Mouse (Mus musculus): ENCODE measurements around the gene Pdzrn4. TPM values are rescaled to one million over a fixed set of nuclear protein-coding genes. Genes with fewer than 3 reads are reported as not detected.

Gene Pdzrn4
- total and polyA plus RNA-seq, 3 experiments: not detected

DNA sequence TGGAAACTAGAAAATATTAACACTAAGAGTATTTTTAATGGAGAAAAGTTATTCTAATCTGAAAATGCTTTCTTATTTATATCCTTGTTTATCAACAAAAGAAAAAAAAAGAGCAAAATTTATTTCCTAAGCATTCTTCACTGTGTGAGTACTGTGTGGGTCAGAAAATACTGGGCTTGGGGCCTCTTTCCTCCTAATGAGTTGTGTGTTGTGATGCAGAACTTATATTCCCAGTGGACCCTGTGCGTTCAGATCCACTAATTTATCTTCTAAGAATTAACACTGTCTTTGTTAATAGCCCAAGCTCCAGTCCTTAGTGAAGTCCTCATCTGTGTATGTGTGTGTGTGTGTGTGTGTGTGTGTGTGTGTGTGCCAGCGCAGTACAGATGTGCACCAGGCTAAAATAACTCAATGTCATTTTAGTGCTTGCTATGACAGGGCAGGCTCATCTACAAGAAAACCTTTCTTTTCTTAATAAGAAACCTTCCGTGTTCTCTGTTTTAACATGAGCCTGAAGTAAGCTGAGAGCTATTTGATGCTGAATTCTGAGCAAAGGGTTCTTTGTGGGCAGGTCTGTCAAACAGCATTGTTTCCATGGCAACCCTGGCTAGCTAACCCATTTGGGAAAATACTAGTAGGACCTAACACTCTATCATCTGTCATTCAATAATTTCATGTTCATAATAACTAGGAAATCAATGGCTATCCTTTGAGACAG, 174.0 kb downstream of the Pdzrn4 start:
- no peak overlapping the region for H3K27ac ChIP-seq (ENCODE audit: control insufficient read depth, low read depth, low read length)
- no peak overlapping the region for H3K9ac ChIP-seq (ENCODE audit: control insufficient read depth, low read depth, low read length, poor library complexity, severe bottlenecking)
- DNase-seq (ENCODE audit: low read depth, low spot score): no peak
- H3K4me3 ChIP-seq (ENCODE audit: control insufficient read depth in 1 of 2, insufficient read depth in 1 of 2, low read depth in 2 of 2, low read length in 2 of 2): no peak overlapping the region
- no peaks in the 10 kb centered on the region for H3K36me3 ChIP-seq (ENCODE audit: control insufficient read depth in 1 of 2, insufficient read depth in 2 of 2, low read length in 2 of 2)
- no peaks in the 10 kb centered on the region for H3K9me3 ChIP-seq (replicated peaks; ENCODE audit: insufficient read depth, low read length)
- H3K27me3 ChIP-seq (ENCODE audit: control insufficient read depth in 1 of 2, insufficient read depth in 2 of 2, low read length in 2 of 2): no peaks in the 10 kb centered on the region
- TF ChIP-seq MAFK (IDR thresholded peaks at IDR 0.05; ENCODE audit: borderline replicate concordance, low read depth, low read length) (no peak), NELFE (IDR thresholded peaks at IDR 0.05; ENCODE audit: low read depth, low read length) (no peak), MAX (IDR thresholded peaks at IDR 0.05; ENCODE audit: low read length) (no peak), GATA1 (IDR thresholded peaks at IDR 0.05; ENCODE audit: low read depth, low read length) (no peak), ZKSCAN1 (IDR thresholded peaks at IDR 0.05; ENCODE audit: low read depth, low read length) (no peak), SMC3 (IDR thresholded peaks at IDR 0.05; ENCODE audit: low read depth, low read length) (no peak), USF1 (IDR thresholded peaks at IDR 0.05; ENCODE audit: low read depth, low read length) (no peak), CHD2 (IDR thresholded peaks at IDR 0.05; ENCODE audit: low read length) (no peak), KAT2A (conservative IDR thresholded peaks at IDR 0.05; ENCODE audit: low read depth, low read length) (no peak), GABPA (IDR thresholded peaks at IDR 0.05; ENCODE audit: low read depth, low read length) (no peak), MXI1 (IDR thresholded peaks at IDR 0.05; ENCODE audit: low read depth, low read length) (no peak)
- no peaks in the 10 kb centered on the region for H3K4me1 ChIP-seq (ENCODE audit: control insufficient read depth in 1 of 2, insufficient read depth in 2 of 2, low read length in 2 of 2)
- H3K79me2 ChIP-seq (ENCODE audit: control insufficient read depth, insufficient read depth, low read length, poor library complexity): no peaks in the 10 kb centered on the region

DNA sequence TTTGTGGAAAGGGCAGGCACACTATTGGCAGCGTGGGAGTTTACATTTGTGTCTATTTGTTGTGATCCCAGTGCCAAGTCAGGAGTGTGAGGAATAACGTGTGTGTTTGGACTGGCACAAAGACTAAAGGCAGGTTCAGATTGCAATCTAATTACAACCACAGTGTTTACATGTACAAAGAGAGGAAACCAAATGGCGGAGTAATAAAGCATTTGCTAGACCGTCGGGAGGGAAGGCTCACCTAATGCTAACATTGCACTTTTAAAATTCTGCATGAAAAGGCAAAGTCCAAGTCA, 174.5 kb downstream of the Pdzrn4 start:
- DNase-seq (ENCODE audit: low read depth, low spot score): no peak
- Histone ChIP-seq H3K9ac (ENCODE audit: control insufficient read depth, low read depth, low read length, poor library complexity, severe bottlenecking) (no peak overlapping the region), H3K27me3 (ENCODE audit: control insufficient read depth in 1 of 2, insufficient read depth in 2 of 2, low read length in 2 of 2) (no peaks in the 10 kb centered on the region), H3K9me3 (replicated peaks; ENCODE audit: insufficient read depth, low read length) (no peaks in the 10 kb centered on the region), H3K79me2 (ENCODE audit: control insufficient read depth, insufficient read depth, low read length, poor library complexity) (no peaks in the 10 kb centered on the region), H3K27ac (ENCODE audit: control insufficient read depth, low read depth, low read length) (no peak overlapping the region), H3K36me3 (ENCODE audit: control insufficient read depth in 1 of 2, insufficient read depth in 2 of 2, low read length in 2 of 2) (no peaks in the 10 kb centered on the region), H3K4me3 (ENCODE audit: control insufficient read depth in 1 of 2, insufficient read depth in 1 of 2, low read depth in 2 of 2, low read length in 2 of 2) (no peak overlapping the region), H3K4me1 (ENCODE audit: control insufficient read depth in 1 of 2, insufficient read depth in 2 of 2, low read length in 2 of 2) (no peaks in the 10 kb centered on the region)
- no peak for TF ChIP-seq JUND (IDR thresholded peaks at IDR 0.05; ENCODE audit: low read depth, low read length)
- no peak for TF ChIP-seq ELF1 (IDR thresholded peaks at IDR 0.05; ENCODE audit: low read depth, low read length)
- no peak for TF ChIP-seq MAZ (IDR thresholded peaks at IDR 0.05; ENCODE audit: low read depth, low read length)
- TF ChIP-seq CHD2 (IDR thresholded peaks at IDR 0.05; ENCODE audit: low read length): no peak

DNA sequence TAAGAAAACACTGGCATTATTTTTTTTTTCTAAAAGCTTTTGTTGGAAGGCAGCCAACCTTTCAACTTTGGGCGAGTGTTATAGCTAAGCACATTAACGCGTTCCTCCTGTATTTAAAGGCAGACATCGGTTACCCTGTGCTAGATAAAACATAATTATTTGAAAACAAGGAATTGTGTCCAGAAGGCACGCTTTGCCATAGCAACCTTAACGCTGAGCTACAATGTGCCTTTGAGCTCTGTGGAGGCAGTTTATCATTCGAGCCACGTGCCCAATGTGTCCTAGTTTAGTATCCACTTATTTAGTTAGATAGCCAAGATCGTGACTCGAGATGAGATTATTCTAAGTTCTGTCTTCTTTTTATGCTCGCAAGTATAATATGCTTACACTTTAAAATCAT, 180.8 kb downstream of the Pdzrn4 start:
- Histone ChIP-seq H3K4me3 (ENCODE audit: control insufficient read depth in 1 of 2, insufficient read depth in 1 of 2, low read depth in 2 of 2, low read length in 2 of 2) (no peak overlapping the region), H3K79me2 (ENCODE audit: control insufficient read depth, insufficient read depth, low read length, poor library complexity) (no peaks in the 10 kb centered on the region), H3K9ac (ENCODE audit: control insufficient read depth, low read depth, low read length, poor library complexity, severe bottlenecking) (no peak overlapping the region), H3K36me3 (ENCODE audit: control insufficient read depth in 1 of 2, insufficient read depth in 2 of 2, low read length in 2 of 2) (no peaks in the 10 kb centered on the region), H3K9me3 (replicated peaks; ENCODE audit: insufficient read depth, low read length) (no peaks in the 10 kb centered on the region), H3K27ac (ENCODE audit: control insufficient read depth, low read depth, low read length) (no peak overlapping the region), H3K4me1 (ENCODE audit: control insufficient read depth in 1 of 2, insufficient read depth in 2 of 2, low read length in 2 of 2) (no peaks in the 10 kb centered on the region), H3K27me3 (ENCODE audit: control insufficient read depth in 1 of 2, insufficient read depth in 2 of 2, low read length in 2 of 2) (no peaks in the 10 kb centered on the region)
- TF ChIP-seq NRF1 (IDR thresholded peaks at IDR 0.05; ENCODE audit: insufficient read depth, low read depth, low read length, poor library complexity, severe bottlenecking) (no peak), ZMIZ1 (IDR thresholded peaks at IDR 0.05; ENCODE audit: low read depth, low read length) (no peak), POLR2AphosphoS5 (IDR thresholded peaks at IDR 0.05; ENCODE audit: borderline replicate concordance, low read depth, low read length) (no peak), ZNF384 (IDR thresholded peaks at IDR 0.05; ENCODE audit: low read depth, low read length) (no peak), MYC (IDR thresholded peaks at IDR 0.05; ENCODE audit: low read depth, low read length) (no peak), CTCF (IDR thresholded peaks at IDR 0.05 in 2 of 3, conservative IDR thresholded peaks at IDR 0.05 in 1 of 3; ENCODE audit: control insufficient read depth in 1 of 3, insufficient read depth in 1 of 3, low read depth in 2 of 3, low read length in 3 of 3, poor library complexity in 1 of 3, severe bottlenecking in 1 of 3) (no peak)
- no peak for DNase-seq (ENCODE audit: low read depth, low spot score)

Data from MEL (cell line).